Mouse (Mus musculus): Measurements from ENCODE around the gene Nop53. TPM values are rescaled to one million over a fixed set of nuclear protein-coding genes. Genes with fewer than 3 reads are reported as not detected.
"Not testable (repeated sequence)": the region's sequence is repeated elsewhere in the genome, so short reads cannot be mapped to it uniquely, and the experiment has no call there.

Gene Nop53
- polyA plus RNA-seq, 1 experiment from 2014 or later, result 171 TPM

DNA sequence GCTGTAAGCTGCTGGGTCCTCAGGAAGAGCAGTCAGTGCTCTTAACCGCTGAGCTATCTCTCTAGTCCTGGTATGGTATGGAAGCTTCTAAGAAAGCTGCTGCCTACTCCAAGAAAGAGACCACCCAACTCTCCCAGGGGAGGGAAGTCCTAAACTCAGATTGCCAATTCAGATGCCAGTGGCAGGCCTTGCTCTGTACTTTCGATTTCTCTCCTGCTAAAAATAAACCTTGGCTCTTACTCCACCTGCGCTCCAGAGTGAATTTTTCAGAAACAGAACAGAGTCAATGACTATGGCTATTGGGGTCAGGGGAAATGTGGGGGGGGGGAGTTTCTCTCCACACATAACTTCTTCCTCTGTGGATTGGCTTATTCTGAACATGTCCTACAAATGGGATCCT lies 14.2 kb downstream of the Nop53 start:
- Histone ChIP-seq H3K27ac (no peak overlapping the region), H3K4me1 (0 out of 2 replicates have a peak, but pooled peaks cover 7% of the 10 kb centered on the region), H3K9me3 (peaks cover 13% of the 10 kb centered on the region), H3K36me3 (replicated peaks) (peaks cover 19% of the 10 kb centered on the region), H3K4me3 (no peak overlapping the region), H3K27me3 (ENCODE audit: poor library complexity, severe bottlenecking) (no peaks in the 10 kb centered on the region)
- DNase-seq (ENCODE audit: extremely low spot score, low spot score), result no peak
- WGBS, result 92% methylated on average over 3 of the region's 3 CpGs

DNA sequence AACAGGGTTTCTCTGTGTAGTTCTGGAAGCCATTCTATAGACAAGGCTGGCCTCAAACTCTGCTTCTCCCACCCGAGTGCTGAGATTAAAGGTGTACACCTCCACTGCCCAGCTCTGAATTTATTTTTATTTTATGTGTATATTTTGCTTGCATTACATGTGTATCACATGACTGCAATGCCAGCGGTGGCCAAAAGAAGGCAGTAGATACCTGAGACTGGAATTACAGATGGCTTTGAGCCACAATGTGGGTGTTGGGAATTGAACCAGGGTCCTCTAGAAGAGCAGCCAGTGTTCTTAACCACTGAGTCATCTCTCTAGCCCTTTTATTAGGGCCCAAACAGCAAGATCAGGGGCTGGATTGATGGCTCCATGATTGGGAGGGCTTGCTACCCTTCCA lies 15.3 kb downstream of the Nop53 start:
- Histone ChIP-seq H3K4me1 (0 out of 2 replicates have a peak, but pooled peaks cover 7% of the 10 kb centered on the region), H3K36me3 (replicated peaks) (peaks cover 8% of the 10 kb centered on the region), H3K4me3 (no peak overlapping the region), H3K9me3 (peaks cover 8% of the 10 kb centered on the region), H3K27me3 (ENCODE audit: poor library complexity, severe bottlenecking) (no peaks in the 10 kb centered on the region), H3K27ac (no peak overlapping the region)
- no peak for DNase-seq (ENCODE audit: extremely low spot score, low spot score)
- WGBS, result 58% methylated on average over 2 of the region's 2 CpGs

DNA sequence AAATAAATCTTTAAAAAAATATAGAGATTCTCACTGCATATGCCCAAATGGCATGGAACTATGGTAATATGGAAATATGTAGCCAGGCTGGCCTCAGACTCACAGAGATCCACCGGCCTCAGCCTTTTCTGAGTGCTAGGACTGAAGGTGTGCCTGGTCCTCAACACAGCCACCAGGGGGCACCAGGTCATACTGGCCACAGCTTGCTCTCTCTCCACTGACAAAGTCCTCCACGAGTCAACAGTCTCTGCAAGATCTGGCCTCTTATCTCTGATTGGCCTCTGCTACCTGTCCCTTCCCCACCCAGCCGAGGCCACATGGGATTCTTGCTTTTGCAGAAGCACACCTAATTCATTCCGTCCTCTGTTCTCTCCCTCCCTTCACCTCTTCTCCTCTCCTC lies 16.0 kb downstream of the Nop53 start:
- WGBS, result 43% methylated on average over 4 of the region's 4 CpGs
- DNase-seq (ENCODE audit: extremely low spot score, low spot score), result no peak
- Histone ChIP-seq H3K4me3 (no peak overlapping the region), H3K9me3 (peaks cover 1% of the 10 kb centered on the region), H3K27ac (no peak overlapping the region), H3K4me1 (0 out of 2 replicates have a peak, but pooled peaks cover 7% of the 10 kb centered on the region), H3K36me3 (replicated peaks) (peaks cover 2% of the 10 kb centered on the region), H3K27me3 (ENCODE audit: poor library complexity, severe bottlenecking) (no peaks in the 10 kb centered on the region)

DNA sequence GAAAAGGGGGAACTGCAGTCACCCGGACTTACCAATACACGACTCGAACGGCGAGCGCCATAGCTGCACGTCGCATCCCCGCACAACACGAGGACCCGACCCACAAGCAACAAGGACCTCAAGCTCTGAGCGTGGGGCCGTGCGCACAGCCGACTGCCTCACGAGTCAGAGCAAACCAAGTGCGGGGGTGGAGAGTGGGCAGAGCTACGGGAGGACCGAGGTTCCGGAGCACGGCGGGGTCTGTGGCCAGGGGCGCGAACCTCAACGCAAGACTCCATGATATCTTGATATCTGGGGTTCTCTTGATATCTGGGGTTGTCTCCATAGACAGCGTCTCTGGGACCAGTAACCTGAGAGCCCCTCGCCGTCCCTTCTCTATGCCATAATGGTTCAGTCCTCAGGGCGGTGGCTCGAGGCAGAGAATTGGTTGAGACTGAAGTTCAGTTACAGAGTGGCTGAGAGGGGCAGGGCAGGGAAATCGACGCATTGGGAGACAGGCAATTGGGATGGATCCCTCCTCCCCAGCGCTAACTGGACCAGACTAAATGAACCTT lies 23.6 kb downstream of the Nop53 start, which contains the start of gene Selenow:
Selenow (minus strand) TSS at position 183 of the 554 bp plus-strand sequence.
- Histone ChIP-seq H3K27ac (peak within 1 kb of the TSS; percentile 97), H3K4me1 (peaks cover 29% of the 10 kb centered on the region), H3K36me3 (replicated peaks) (peaks cover 35% of the 10 kb centered on the region), H3K9me3 (peaks cover 3% of the 10 kb centered on the region; the same call in 1 of the 2 replicates), H3K27me3 (ENCODE audit: poor library complexity, severe bottlenecking) (peaks cover 11% of the 10 kb centered on the region; the same call in 1 of the 2 replicates), H3K4me3 (peak within 1 kb of the TSS; percentile 82)
- peak; percentile 92 for DNase-seq (ENCODE audit: extremely low spot score, low spot score)
- under 1% methylated on average over 33 of the region's 33 CpGs for WGBS

DNA sequence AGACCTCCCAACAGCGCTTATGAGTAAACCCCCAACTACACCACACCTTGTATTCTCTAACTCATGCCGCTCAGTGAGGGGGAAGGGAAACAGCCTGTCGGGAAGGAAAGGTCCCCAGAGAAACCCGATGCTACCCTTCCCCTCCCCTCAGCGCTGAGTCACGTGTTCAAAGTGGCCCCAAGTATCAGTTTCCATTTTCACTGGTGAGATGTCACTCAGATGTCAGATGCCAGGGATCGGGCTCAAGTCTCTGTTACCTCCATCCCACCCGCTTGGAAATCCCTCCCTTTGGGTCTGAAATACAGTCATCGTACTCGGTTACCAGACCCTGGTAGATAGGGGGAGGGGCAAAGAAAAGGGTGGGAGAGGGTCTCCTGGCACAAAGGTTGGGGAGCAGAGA lies 24.1 kb downstream of the Nop53 start:
- H3K36me3 ChIP-seq (replicated peaks), result peaks cover 40% of the 10 kb centered on the region
- under 1% methylated on average over 10 of the region's 10 CpGs for WGBS
- H3K4me1 ChIP-seq, result peaks cover 29% of the 10 kb centered on the region
- H3K27ac ChIP-seq, result peak overlapping the region; percentile 97
- peak overlapping the region; percentile 82 for H3K4me3 ChIP-seq
- H3K9me3 ChIP-seq, result peaks cover 3% of the 10 kb centered on the region; the same call in 1 of the 2 replicates
- DNase-seq (ENCODE audit: extremely low spot score, low spot score), result peak; percentile 67
- peaks cover 11% of the 10 kb centered on the region; the same call in 1 of the 2 replicates for H3K27me3 ChIP-seq (ENCODE audit: poor library complexity, severe bottlenecking)

DNA sequence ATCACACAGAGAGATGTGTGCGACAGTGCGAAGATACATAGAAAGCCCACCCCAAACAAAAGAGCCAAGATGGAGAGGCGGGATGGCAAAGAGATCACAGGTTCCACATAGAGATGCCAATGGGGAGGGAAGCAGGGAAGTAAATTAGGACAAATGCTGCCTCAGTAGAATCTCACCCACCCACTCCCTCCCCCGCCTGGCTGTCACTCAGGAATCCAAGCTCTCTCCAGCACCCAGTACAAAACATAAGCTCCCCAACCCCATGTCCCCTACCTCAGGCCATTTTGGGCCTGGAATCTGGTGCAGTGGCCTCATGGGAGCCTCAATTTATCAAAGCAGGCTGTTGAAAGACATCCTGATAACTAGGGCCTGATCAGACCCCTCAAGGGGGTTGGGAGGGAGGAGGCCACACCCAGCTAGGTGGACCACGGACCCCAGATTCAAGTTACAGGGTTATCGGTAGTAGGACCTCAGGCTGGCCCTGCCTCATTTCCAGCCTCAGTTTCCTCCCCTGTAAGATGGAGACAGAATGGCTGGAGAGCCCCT lies 25.2 kb downstream of the Nop53 start:
- peak overlapping the region; percentile 97 for H3K27ac ChIP-seq
- H3K27me3 ChIP-seq (ENCODE audit: poor library complexity, severe bottlenecking), result peaks cover 11% of the 10 kb centered on the region; the same call in 1 of the 2 replicates
- H3K4me1 ChIP-seq, result peaks cover 29% of the 10 kb centered on the region
- no peak for DNase-seq (ENCODE audit: extremely low spot score, low spot score)
- H3K4me3 ChIP-seq, result peak overlapping the region; percentile 82
- peaks cover 3% of the 10 kb centered on the region; the same call in 1 of the 2 replicates for H3K9me3 ChIP-seq
- 87% methylated on average over 6 of the region's 6 CpGs for WGBS
- peaks cover 48% of the 10 kb centered on the region for H3K36me3 ChIP-seq (replicated peaks)

DNA sequence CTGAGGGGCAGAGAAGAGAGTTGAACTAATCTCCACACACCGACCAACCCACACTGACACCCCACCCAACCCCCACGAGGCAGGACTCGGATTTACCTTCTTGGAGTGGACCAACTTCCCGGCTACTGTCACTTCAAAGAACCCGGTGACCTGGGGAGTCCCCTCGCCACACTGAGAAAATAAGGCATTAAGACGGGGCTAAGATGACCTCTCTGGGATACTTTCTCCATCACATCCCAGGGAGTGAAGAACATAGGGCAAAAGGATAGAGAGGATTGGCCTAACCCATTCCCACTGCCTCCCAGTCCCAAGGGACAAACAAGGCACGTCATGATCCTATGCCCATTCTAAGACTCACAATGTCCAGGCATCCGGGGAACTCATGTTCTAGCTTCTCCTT lies 25.9 kb downstream of the Nop53 start:
- H3K36me3 ChIP-seq (replicated peaks), result peaks cover 48% of the 10 kb centered on the region
- H3K4me1 ChIP-seq, result peaks cover 29% of the 10 kb centered on the region
- DNase-seq (ENCODE audit: extremely low spot score, low spot score), result no peak
- no peak overlapping the region for H3K27ac ChIP-seq
- H3K4me3 ChIP-seq, result peak overlapping the region; percentile 82
- H3K9me3 ChIP-seq, result peaks cover 3% of the 10 kb centered on the region; the same call in 1 of the 2 replicates
- H3K27me3 ChIP-seq (ENCODE audit: poor library complexity, severe bottlenecking), result peaks cover 11% of the 10 kb centered on the region; the same call in 1 of the 2 replicates
- 93% methylated on average over 9 of the region's 9 CpGs for WGBS

DNA sequence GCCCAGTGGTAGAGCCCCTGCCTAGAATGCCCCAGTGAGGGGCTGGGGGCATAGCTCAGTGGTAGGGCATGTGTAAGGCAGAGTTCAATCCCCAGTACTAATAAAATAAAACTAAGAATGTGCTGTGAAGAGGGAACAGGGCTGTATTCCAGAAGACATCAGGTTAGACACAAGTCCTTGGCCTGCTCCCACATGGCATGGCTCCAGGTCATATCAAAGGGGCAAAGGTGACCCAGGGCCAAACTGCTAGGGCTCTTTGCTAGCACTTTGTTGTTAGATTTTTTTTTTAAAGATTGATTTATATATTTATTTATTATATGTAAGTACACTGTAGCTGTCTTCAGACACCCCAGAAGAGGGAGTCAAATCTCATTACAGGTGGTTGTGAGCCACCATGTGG lies 27.5 kb downstream of the Nop53 start:
- peaks cover 3% of the 10 kb centered on the region; the same call in 1 of the 2 replicates for H3K9me3 ChIP-seq
- H3K4me1 ChIP-seq, result peaks cover 29% of the 10 kb centered on the region
- H3K27me3 ChIP-seq (ENCODE audit: poor library complexity, severe bottlenecking), result peaks cover 5% of the 10 kb centered on the region; the same call in 1 of the 2 replicates
- no peak overlapping the region for H3K4me3 ChIP-seq
- H3K36me3 ChIP-seq (replicated peaks), result peaks cover 48% of the 10 kb centered on the region
- DNase-seq (ENCODE audit: extremely low spot score, low spot score), result no peak
- H3K27ac ChIP-seq, result no peak overlapping the region

DNA sequence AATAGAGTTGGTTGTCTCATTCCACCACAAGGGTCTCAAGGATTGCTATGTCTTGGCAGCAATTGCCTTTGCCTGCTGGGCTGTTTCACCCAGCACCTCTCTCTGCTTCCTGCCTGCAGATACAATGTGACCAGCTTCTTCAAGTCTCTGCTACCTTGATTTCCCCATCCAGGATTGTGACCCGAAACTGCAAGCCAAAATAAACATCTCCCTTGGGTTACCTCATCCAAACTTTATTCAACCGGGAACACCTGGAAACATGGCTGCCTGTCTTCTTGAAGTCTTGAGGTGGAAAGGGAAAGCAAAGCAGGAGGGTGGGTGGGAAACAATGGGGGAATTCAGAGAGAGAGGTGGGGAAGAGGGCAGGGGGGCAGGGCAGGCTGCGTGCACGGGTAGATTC lies 28.9 kb downstream of the Nop53 start:
- no peak for DNase-seq (ENCODE audit: extremely low spot score, low spot score)
- Histone ChIP-seq H3K9me3 (peaks cover 3% of the 10 kb centered on the region; the same call in 1 of the 2 replicates), H3K4me3 (no peak overlapping the region), H3K36me3 (replicated peaks) (peaks cover 48% of the 10 kb centered on the region), H3K27me3 (ENCODE audit: poor library complexity, severe bottlenecking) (no peaks in the 10 kb centered on the region), H3K4me1 (peaks cover 27% of the 10 kb centered on the region), H3K27ac (no peak overlapping the region)
- 78% methylated on average over 4 of the region's 4 CpGs for WGBS

DNA sequence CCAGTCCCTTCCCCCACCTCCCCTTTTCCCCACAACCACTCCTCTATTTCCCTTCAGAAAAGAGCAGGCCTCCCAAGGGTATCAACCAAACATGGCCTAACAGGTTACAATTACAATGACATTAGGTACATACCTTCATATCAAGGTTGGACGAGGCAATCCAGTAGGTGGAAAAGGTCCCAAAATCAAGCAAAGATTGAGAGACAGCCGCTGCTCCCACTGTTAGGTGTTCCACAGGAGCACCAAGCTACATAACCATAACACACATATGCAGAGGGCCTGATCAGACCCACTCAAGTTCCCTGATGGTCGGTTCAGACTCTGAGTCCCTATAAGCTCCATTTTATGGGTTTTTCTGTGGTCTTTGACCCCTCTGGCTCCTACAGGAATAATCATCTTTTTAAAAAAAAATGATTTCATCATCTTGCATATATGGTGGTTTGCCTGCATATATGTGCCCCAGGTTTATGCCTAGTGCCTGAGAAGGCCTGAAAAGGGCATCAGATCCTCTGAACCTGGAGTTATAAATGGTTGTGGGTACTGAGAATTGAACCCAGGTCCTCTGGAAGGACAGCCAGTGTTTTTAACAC lies 29.6 kb downstream of the Nop53 start:
- Histone ChIP-seq H3K27me3 (ENCODE audit: poor library complexity, severe bottlenecking) (no peaks in the 10 kb centered on the region), H3K4me3 (no peak overlapping the region), H3K9me3 (peaks cover 3% of the 10 kb centered on the region; the same call in 1 of the 2 replicates), H3K27ac (no peak overlapping the region), H3K4me1 (peaks cover 24% of the 10 kb centered on the region), H3K36me3 (replicated peaks) (peaks cover 48% of the 10 kb centered on the region)
- WGBS, result 90% methylated on average over 3 of the region's 3 CpGs
- no peak for DNase-seq (ENCODE audit: extremely low spot score, low spot score)

DNA sequence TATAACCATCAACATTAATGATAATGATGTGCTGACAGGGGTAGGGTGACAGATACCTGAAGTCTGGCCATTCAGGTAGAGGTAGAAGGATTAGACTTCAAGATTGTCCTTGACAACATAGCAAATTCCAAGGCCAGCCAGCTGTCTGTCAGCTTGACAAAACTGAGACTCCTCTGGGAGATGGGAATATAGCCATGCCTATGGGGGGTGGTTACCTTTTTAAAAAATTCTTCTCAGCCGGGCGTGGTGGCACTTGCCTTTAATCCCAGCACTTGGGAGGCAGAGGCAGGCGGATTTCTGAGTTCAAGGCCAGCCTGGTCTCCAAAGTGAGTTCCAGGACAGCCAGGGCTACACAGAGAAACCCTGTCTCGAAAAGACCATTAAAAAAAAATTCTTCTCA lies 30.2 kb downstream of the Nop53 start:
- Histone ChIP-seq H3K36me3 (replicated peaks) (peaks cover 48% of the 10 kb centered on the region), H3K4me1 (peaks cover 18% of the 10 kb centered on the region)
- WGBS, result 82% methylated on average over 4 of the region's 4 CpGs
- not testable (repeated sequence) for DNase-seq (ENCODE audit: extremely low spot score, low spot score); H3K9me3 ChIP-seq; H3K27ac ChIP-seq; H3K4me3 ChIP-seq; H3K27me3 ChIP-seq (ENCODE audit: poor library complexity, severe bottlenecking)

DNA sequence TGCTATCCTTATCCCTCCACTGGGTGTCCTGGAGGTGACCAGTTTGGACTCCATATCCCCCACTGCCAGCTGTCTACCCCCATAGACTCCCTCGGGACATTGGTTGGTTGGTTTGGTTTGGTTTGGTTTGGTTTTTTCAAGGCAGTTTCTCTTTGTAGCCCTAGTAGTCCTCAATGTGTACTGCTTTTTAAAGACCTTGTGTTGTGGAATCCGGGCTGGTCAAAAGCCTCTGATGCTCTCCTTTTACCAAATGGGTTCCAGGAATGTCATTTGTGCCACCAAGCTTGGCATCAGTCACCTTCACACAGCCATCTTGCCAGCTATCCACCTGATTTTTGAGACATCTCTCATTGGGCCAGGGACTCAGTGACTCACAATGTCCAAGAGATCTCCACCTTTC lies 31.1 kb downstream of the Nop53 start:
- no peak overlapping the region for H3K27ac ChIP-seq
- WGBS, result 83% methylated on average over 2 of the region's 2 CpGs
- no peak for DNase-seq (ENCODE audit: extremely low spot score, low spot score)
- no peak overlapping the region for H3K4me3 ChIP-seq
- peaks cover 9% of the 10 kb centered on the region for H3K4me1 ChIP-seq
- peaks cover 38% of the 10 kb centered on the region for H3K36me3 ChIP-seq (replicated peaks)
- H3K27me3 ChIP-seq (ENCODE audit: poor library complexity, severe bottlenecking), result no peaks in the 10 kb centered on the region
- peaks cover 3% of the 10 kb centered on the region; the same call in 1 of the 2 replicates for H3K9me3 ChIP-seq

DNA sequence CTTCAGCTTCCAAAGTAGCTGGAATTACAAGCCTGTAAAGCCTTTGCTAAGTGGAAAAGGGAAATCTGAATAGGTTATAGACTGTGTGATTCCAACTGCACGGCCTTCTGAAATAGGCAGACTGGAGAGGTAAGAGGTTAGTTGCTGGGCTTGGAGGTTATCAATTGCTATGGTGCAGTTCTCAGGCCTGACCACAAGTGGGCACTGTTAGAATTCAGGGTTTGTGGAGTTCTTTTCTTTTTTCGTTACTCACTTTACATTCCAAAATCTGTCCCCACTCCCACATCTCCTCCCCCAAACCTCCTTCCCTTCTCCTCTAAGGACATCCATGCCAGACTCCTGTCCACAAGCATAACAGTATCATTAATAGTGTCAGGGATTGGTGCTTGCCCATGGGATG lies 31.6 kb downstream of the Nop53 start:
- H3K36me3 ChIP-seq (replicated peaks), result peaks cover 33% of the 10 kb centered on the region
- H3K27me3 ChIP-seq (ENCODE audit: poor library complexity, severe bottlenecking), result no peaks in the 10 kb centered on the region
- no peaks in the 10 kb centered on the region for H3K9me3 ChIP-seq
- H3K4me1 ChIP-seq, result peaks cover 6% of the 10 kb centered on the region
- no peak overlapping the region for H3K4me3 ChIP-seq
- H3K27ac ChIP-seq, result no peak overlapping the region
- 41% methylated on average over 2 of the region's 2 CpGs for WGBS
- peak; percentile 46 for DNase-seq (ENCODE audit: extremely low spot score, low spot score)

Measured in forebrain, embryonic 10.5 days (tissue).